Mouse (Mus musculus) heart, postnatal 0 days (tissue): ENCODE measurements around the gene Retreg1. TPM values are rescaled to one million over a fixed set of nuclear protein-coding genes. Genes with fewer than 3 reads are reported as not detected.

Experiments used
- ATAC-seq: fragments of 200-750 bp; cut with Nextera tagmentation; 2 replicates; pipeline ENCODE4 v1.8.0; 2017; ENCODE audit warnings: low read depth, moderate number of reproducible peaks, moderate library complexity; ENCODE audit not compliant: insufficient read depth
- DNase-seq: peaks from one replicate; pipeline ENCODE4 v3.0.0-alpha.2; 2016; ENCODE audit warnings: low spot score
- H3K27ac ChIP-seq: fragments of 300-500 bp; sonication (generic); 2 replicates; pipeline ENCODE4 v1.5.1; 2014; ENCODE audit warnings: low read depth, mild to moderate bottlenecking
- H3K27me3 ChIP-seq: fragments of 300-500 bp; sonication (generic); 2 replicates; pipeline ENCODE4 v1.6.1; 2014; ENCODE audit warnings: low read length, mixed read lengths; ENCODE audit not compliant: control insufficient read depth, insufficient read depth
- H3K36me3 ChIP-seq: fragments of 300-500 bp; sonication (generic); replicated peaks from 2 replicates; pipeline ENCODE4 v1.6.1; 2014; ENCODE audit warnings: low read length, mixed read lengths; ENCODE audit not compliant: control insufficient read depth, insufficient read depth
- H3K4me1 ChIP-seq: fragments of 300-500 bp; sonication (generic); 2 replicates; pipeline ENCODE4 v1.6.1; 2014; ENCODE audit warnings: antibody characterized with exemption; ENCODE audit not compliant: control insufficient read depth, insufficient read depth
- H3K4me2 ChIP-seq: fragments of 300-500 bp; sonication (generic); 2 replicates; pipeline ENCODE4 v1.6.1; 2014; ENCODE audit warnings: low read depth, mild to moderate bottlenecking, low read length, moderate library complexity
- H3K4me3 ChIP-seq: fragments of 300-500 bp; sonication (generic); 2 replicates; pipeline ENCODE4 v1.5.1; 2014; ENCODE audit warnings: low read depth, low read length
- H3K9ac ChIP-seq: fragments of 300-500 bp; sonication (generic); replicated peaks from 2 replicates; pipeline ENCODE4 v1.6.1; 2014; ENCODE audit warnings: low read depth, low read length, mixed read lengths
- H3K9me3 ChIP-seq: fragments of 300-500 bp; sonication (generic); replicated peaks from 2 replicates; pipeline ENCODE4 v1.6.1; 2016; ENCODE audit warnings: low read length; ENCODE audit not compliant: control insufficient read depth
- CTCF ChIP-seq: IDR thresholded peaks from 2 replicates; pipeline ENCODE4 v1.5.1; 2016; ENCODE audit warnings: antibody characterized with exemption, control low read depth, low read depth
- EP300 ChIP-seq: IDR thresholded peaks from 2 replicates; pipeline ENCODE4 v1.6.1; 2016; ENCODE audit warnings: antibody characterized with exemption, low read depth
- WGBS: fragments of 180-500 bp; shearing (Covaris S2); extraction: QIAGEN DNeasy Blood & Tissue Kit; methylation state at CpG from one replicate; pipeline ENCODE4 v1.1.7; 2014; 5-methylcytosine and 5-hydroxymethylcytosine counted together
- polyA plus RNA-seq: library from polyadenylated mRNA; unstranded; fragments of >200 nt; fragmentation: Nextera tagmentation; extraction: Ambion mirVana; gene quantifications from 2 replicates; pipeline ENCODE4 v1.2.1, GENCODE M21; 2015
- total RNA-seq: library from RNA; depleted of rRNA; stranded (reverse); fragments of >200 nt; gene quantifications from 2 replicates; pipeline ENCODE4 v1.2.3, GENCODE M21; 2014; ENCODE audit warnings: low replicate concordance

Gene Retreg1
- total and polyA plus RNA-seq, 2 experiments from 2014 or later: 141 to 157 TPM

- no peak for DNase-seq
- 86% methylated on average over 2 of the region's 2 CpGs for WGBS
- H3K27ac ChIP-seq: no peak overlapping the region
- no peaks in the 10 kb centered on the region for H3K4me1 ChIP-seq
- TF ChIP-seq CTCF (no peak), EP300 (no peak)
- no peak for ATAC-seq
- H3K4me2 ChIP-seq: no peak overlapping the region
- peaks cover 18% of the 10 kb centered on the region for H3K36me3 ChIP-seq
- peaks cover 25% of the 10 kb centered on the region for H3K9me3 ChIP-seq
- H3K4me3 ChIP-seq: no peak overlapping the region
- no peaks in the 10 kb centered on the region for H3K27me3 ChIP-seq
- H3K9ac ChIP-seq: no peak overlapping the region
These were observed 25.8 kb upstream of the Retreg1 start for GRCm38 (mm10) chr15:25817191-25817590.

- TF ChIP-seq CTCF (no peak), EP300 (no peak)
- no peaks in the 10 kb centered on the region for H3K4me1 ChIP-seq
- no peak for DNase-seq
- H3K27me3 ChIP-seq: no peaks in the 10 kb centered on the region
- H3K9me3 ChIP-seq: peaks cover 14% of the 10 kb centered on the region; the same call in 1 of the 2 replicates
- no peak overlapping the region for H3K4me2 ChIP-seq
- no peak overlapping the region for H3K4me3 ChIP-seq
- no peaks in the 10 kb centered on the region for H3K36me3 ChIP-seq
- H3K9ac ChIP-seq: no peak overlapping the region
- no peak overlapping the region for H3K27ac ChIP-seq
- no peak for ATAC-seq
These were observed 21.0 kb upstream of the Retreg1 start for GRCm38 (mm10) chr15:25821981-25822380.

GRCm38 (mm10) chr15:25822656-25823055 is 20.3 kb upstream of the Retreg1 start:
- no peaks in the 10 kb centered on the region for H3K27me3 ChIP-seq
- ATAC-seq (no peak), DNase-seq (no peak)
- H3K9me3 ChIP-seq: peaks cover 14% of the 10 kb centered on the region; the same call in 1 of the 2 replicates
- no peak overlapping the region for H3K9ac ChIP-seq
- no peak overlapping the region for H3K4me2 ChIP-seq
- no peak overlapping the region for H3K4me3 ChIP-seq
- TF ChIP-seq EP300: no peak
- no peak for TF ChIP-seq CTCF
- H3K36me3 ChIP-seq: no peaks in the 10 kb centered on the region
- no peak overlapping the region for H3K27ac ChIP-seq
- H3K4me1 ChIP-seq: no peaks in the 10 kb centered on the region
- 41% methylated on average over 3 of the region's 3 CpGs for WGBS

GRCm38 (mm10) chr15:25826531-25826961 is 16.4 kb upstream of the Retreg1 start:
- TF ChIP-seq EP300 (no peak), CTCF (no peak)
- ATAC-seq: no peak
- H3K9ac ChIP-seq: no peak overlapping the region
- no peak overlapping the region for H3K4me2 ChIP-seq
- 75% methylated on average over 8 of the region's 8 CpGs for WGBS
- no peaks in the 10 kb centered on the region for H3K9me3 ChIP-seq
- H3K4me3 ChIP-seq: no peak overlapping the region
- no peak for DNase-seq
- no peaks in the 10 kb centered on the region for H3K36me3 ChIP-seq
- H3K4me1 ChIP-seq: peaks cover 11% of the 10 kb centered on the region; the same call in 1 of the 2 replicates
- H3K27me3 ChIP-seq: no peaks in the 10 kb centered on the region
- no peak overlapping the region for H3K27ac ChIP-seq

- ATAC-seq: no peak
These were observed 14.5 kb upstream of the Retreg1 start for GRCm38 (mm10) chr15:25828464-25828863.

GRCm38 (mm10) chr15:25830426-25830825 is 12.6 kb upstream of the Retreg1 start:
- no peaks in the 10 kb centered on the region for H3K9me3 ChIP-seq
- H3K4me3 ChIP-seq: no peak overlapping the region
- no peak for TF ChIP-seq EP300
- no peak for TF ChIP-seq CTCF
- ATAC-seq (no peak), DNase-seq (no peak)
- H3K4me2 ChIP-seq: no peak overlapping the region
- peaks cover 11% of the 10 kb centered on the region; the same call in 1 of the 2 replicates for H3K4me1 ChIP-seq
- H3K27me3 ChIP-seq: no peaks in the 10 kb centered on the region
- H3K9ac ChIP-seq: no peak overlapping the region
- 52% methylated on average over 2 of the region's 2 CpGs for WGBS
- H3K36me3 ChIP-seq: no peaks in the 10 kb centered on the region
- peak overlapping the region; percentile 38; the same call in 1 of the 2 replicates for H3K27ac ChIP-seq

More at GRCm38 (mm10) chr15:25828464-25828863, 14.5 kb upstream of the Retreg1 start:
- Histone ChIP-seq H3K4me2 (no peak overlapping the region), H3K4me1 (peaks cover 11% of the 10 kb centered on the region; the same call in 1 of the 2 replicates), H3K9ac (no peak overlapping the region), H3K36me3 (no peaks in the 10 kb centered on the region), H3K27me3 (no peaks in the 10 kb centered on the region), H3K27ac (no peak overlapping the region), H3K4me3 (no peak overlapping the region), H3K9me3 (no peaks in the 10 kb centered on the region)
- no peak for DNase-seq
- WGBS: 61% methylated on average over 10 of the region's 10 CpGs
- TF ChIP-seq CTCF (no peak), EP300 (no peak)
